Mouse (Mus musculus): ENCODE measurements around the gene Abcc3. TPM values are rescaled to one million over a fixed set of nuclear protein-coding genes. Genes with fewer than 3 reads are reported as not detected.

The Abcc3 gene
- polyA plus RNA-seq, 1 experiment from 2014 or later: 0.31 TPM

GRCm38 (mm10) chr11:94330211-94330610 is 62.6 kb downstream of the Abcc3 start:
- Histone ChIP-seq H3K4me3 (no peak overlapping the region), H3K9me3 (replicated peaks) (no peaks in the 10 kb centered on the region), H3K4me1 (peaks cover 50% of the 10 kb centered on the region), H3K27me3 (no peaks in the 10 kb centered on the region), H3K27ac (peak overlapping the region; percentile 19; the same call in 1 of the 2 replicates), H3K4me2 (peak overlapping the region; percentile 38), H3K36me3 (ENCODE audit: poor library complexity, severe bottlenecking) (peaks cover 12% of the 10 kb centered on the region), H3K9ac (0 out of 2 replicates have a peak overlapping the region, but pooled peaks have one; percentile 13)
- ATAC-seq: no peak
- 95% methylated on average over 3 of the region's 3 CpGs for WGBS

DNA sequence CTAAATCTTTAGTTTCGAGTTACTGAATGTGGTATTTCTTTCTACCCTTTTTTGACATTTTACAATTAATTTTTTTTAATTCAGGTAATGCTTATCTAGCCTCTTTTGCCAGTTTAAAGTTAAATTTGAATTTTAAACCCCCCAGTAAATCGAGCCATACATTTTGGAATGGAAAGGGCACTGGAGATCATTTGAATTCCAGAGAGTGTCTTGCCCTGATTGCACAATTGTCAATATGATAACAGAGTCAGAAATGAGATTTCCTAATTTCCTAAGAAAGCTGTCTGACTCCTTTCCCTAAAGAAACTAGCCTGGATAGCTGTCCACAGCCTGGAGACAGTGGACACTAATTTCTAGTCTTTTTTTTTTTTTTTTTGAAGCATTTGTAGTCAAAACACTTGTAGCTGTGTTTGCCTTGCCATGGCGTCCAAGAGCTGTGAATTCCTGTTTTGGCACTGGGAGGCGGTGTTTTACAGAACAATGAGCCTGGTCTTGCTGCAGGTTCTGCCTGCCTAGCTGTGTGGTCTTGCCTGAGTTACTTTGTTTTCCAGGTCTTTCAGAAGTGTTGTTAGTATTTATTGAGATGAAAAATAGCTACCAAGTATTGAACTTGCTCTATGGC is 63.4 kb downstream of the Abcc3 start:
- no peak overlapping the region for H3K4me3 ChIP-seq
- no peaks in the 10 kb centered on the region for H3K9me3 ChIP-seq (replicated peaks)

DNA sequence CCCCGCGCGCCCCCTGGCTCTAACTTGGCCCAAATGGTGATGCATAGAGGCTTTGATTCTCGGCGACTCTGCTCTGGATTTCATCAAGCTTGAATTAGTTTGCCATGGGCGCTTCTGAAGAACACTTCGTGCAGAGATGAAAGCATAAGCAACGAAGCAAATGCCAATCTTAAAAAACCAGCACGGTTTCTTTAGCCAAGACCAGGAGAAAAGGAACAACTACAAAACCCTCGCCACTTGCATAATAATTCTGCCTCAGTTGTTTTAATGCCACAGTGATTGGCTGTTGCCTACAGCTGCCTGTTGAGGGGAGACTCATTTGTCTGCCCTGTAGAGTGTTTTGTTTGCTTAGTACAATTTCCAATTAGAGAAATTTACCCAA is 64.2 kb downstream of the Abcc3 start:
- H3K9me3 ChIP-seq (replicated peaks): no peaks in the 10 kb centered on the region
- WGBS: 0% methylated on average over 8 of the region's 10 CpGs
- ATAC-seq: peak; percentile 8
- H3K4me3 ChIP-seq: peak overlapping the region; percentile 68
- peak overlapping the region; percentile 99 for H3K27ac ChIP-seq
- no peaks in the 10 kb centered on the region for H3K27me3 ChIP-seq
- peaks cover 50% of the 10 kb centered on the region for H3K4me1 ChIP-seq
- H3K9ac ChIP-seq: peak overlapping the region; percentile 94
- peak overlapping the region; percentile 80 for H3K4me2 ChIP-seq
- H3K36me3 ChIP-seq (ENCODE audit: poor library complexity, severe bottlenecking): 0 out of 2 replicates have a peak, but pooled peaks cover 1% of the 10 kb centered on the region

More for the DNA sequence above, 63.4 kb downstream of the Abcc3 start:
- Histone ChIP-seq H3K4me1 (peaks cover 50% of the 10 kb centered on the region), H3K36me3 (ENCODE audit: poor library complexity, severe bottlenecking) (peaks cover 5% of the 10 kb centered on the region), H3K27me3 (no peaks in the 10 kb centered on the region), H3K4me2 (peak overlapping the region; percentile 80), H3K9ac (no peak overlapping the region), H3K27ac (peak overlapping the region; percentile 99)
- ATAC-seq: no peak
- WGBS: 29% methylated on average over 4 of the region's 4 CpGs

GRCm38 (mm10) chr11:94327693-94328643 is 64.8 kb downstream of the Abcc3 start, which contains the start of gene Ankrd40:
Gene Ankrd40, plus strand, starts transcription at chr11:94328001.
- H3K4me3 ChIP-seq: peak within 1 kb of the TSS; percentile 68
- peak within 1 kb of the TSS; percentile 80 for H3K4me2 ChIP-seq
- H3K36me3 ChIP-seq (ENCODE audit: poor library complexity, severe bottlenecking): no peaks in the 10 kb centered on the region
- ATAC-seq: peak; percentile 87
- H3K27me3 ChIP-seq: no peaks in the 10 kb centered on the region
- H3K9me3 ChIP-seq (replicated peaks): no peaks in the 10 kb centered on the region
- WGBS: under 1% methylated on average over 57 of the region's 78 CpGs
- H3K4me1 ChIP-seq: peaks cover 53% of the 10 kb centered on the region
- peak within 1 kb of the TSS; percentile 99 for H3K27ac ChIP-seq
- peak within 1 kb of the TSS; percentile 94 for H3K9ac ChIP-seq

- H3K9me3 ChIP-seq (replicated peaks): no peaks in the 10 kb centered on the region
- whole genome bisulfite sequencing: under 1% methylated on average over 10 of the region's 10 CpGs
- H3K36me3 ChIP-seq (ENCODE audit: poor library complexity, severe bottlenecking): no peaks in the 10 kb centered on the region
- peak overlapping the region; percentile 94 for H3K9ac ChIP-seq
- H3K4me2 ChIP-seq: peak overlapping the region; percentile 80
- peak; percentile 86 for ATAC-seq
- peaks cover 56% of the 10 kb centered on the region for H3K4me1 ChIP-seq
- no peaks in the 10 kb centered on the region for H3K27me3 ChIP-seq
- peak overlapping the region; percentile 99 for H3K27ac ChIP-seq
- peak overlapping the region; percentile 68 for H3K4me3 ChIP-seq
Observed at GRCm38 (mm10) chr11:94326961-94327411, 65.8 kb downstream of the Abcc3 start.

GRCm38 (mm10) chr11:94324618-94325017 is 68.2 kb downstream of the Abcc3 start:
- H3K9me3 ChIP-seq (replicated peaks): no peaks in the 10 kb centered on the region
- ATAC-seq: no peak
- no peak overlapping the region for H3K4me2 ChIP-seq
- no peaks in the 10 kb centered on the region for H3K27me3 ChIP-seq
- no peak overlapping the region for H3K4me3 ChIP-seq
- H3K27ac ChIP-seq: no peak overlapping the region
- no peaks in the 10 kb centered on the region for H3K36me3 ChIP-seq (ENCODE audit: poor library complexity, severe bottlenecking)
- WGBS: 93% methylated on average over 5 of the region's 5 CpGs
- H3K4me1 ChIP-seq: peaks cover 42% of the 10 kb centered on the region
- no peak overlapping the region for H3K9ac ChIP-seq

- Histone ChIP-seq H3K4me3 (no peak overlapping the region), H3K36me3 (ENCODE audit: poor library complexity, severe bottlenecking) (peaks cover 7% of the 10 kb centered on the region; the same call in 1 of the 2 replicates), H3K27ac (peak overlapping the region; percentile 97), H3K4me1 (peaks cover 41% of the 10 kb centered on the region), H3K4me2 (no peak overlapping the region), H3K9ac (no peak overlapping the region), H3K27me3 (no peaks in the 10 kb centered on the region), H3K9me3 (replicated peaks) (no peaks in the 10 kb centered on the region)
- no peak for ATAC-seq
- WGBS: 50% methylated on average over 5 of the region's 5 CpGs
Observed at GRCm38 (mm10) chr11:94323271-94323925, 69.4 kb downstream of the Abcc3 start.

DNA sequence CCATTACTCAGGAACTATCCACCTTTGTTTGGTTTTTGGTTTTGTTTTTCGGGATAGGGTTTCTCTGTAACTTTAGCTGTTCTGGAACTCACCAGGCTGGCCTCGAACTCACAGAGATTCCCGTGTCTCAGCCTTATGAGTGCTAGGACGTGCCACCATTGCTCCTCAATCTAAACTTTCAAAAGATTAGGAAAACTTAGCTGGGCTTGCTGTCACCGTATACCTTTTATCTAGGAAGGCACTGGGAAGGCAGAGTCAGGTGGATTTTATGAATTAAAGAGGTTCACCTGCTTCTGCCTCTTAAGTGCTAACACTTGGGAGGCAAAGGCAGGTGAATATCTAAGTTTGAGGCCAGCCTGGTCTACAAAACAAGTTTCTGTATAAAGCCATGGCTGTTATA is 70.2 kb downstream of the Abcc3 start:
- peak overlapping the region; percentile 97 for H3K27ac ChIP-seq
- H3K27me3 ChIP-seq: no peaks in the 10 kb centered on the region
- H3K4me1 ChIP-seq: peaks cover 47% of the 10 kb centered on the region
- peak overlapping the region; percentile 100; the same call in 1 of the 2 replicates for H3K4me3 ChIP-seq
- peak overlapping the region; percentile 100 for H3K9ac ChIP-seq
- peaks cover 9% of the 10 kb centered on the region; the same call in 1 of the 2 replicates for H3K36me3 ChIP-seq (ENCODE audit: poor library complexity, severe bottlenecking)
- H3K4me2 ChIP-seq: peak overlapping the region; percentile 87
- ATAC-seq: no peak
- WGBS: 37% methylated on average over 5 of the region's 5 CpGs
- no peaks in the 10 kb centered on the region for H3K9me3 ChIP-seq (replicated peaks)

- H3K27me3 ChIP-seq: no peaks in the 10 kb centered on the region
- H3K4me2 ChIP-seq: peak within 1 kb of the TSS; percentile 87
- peaks cover 52% of the 10 kb centered on the region for H3K4me1 ChIP-seq
- under 1% methylated on average over 36 of the region's 36 CpGs for WGBS
- peak within 1 kb of the TSS; percentile 97 for H3K27ac ChIP-seq
- ATAC-seq: peak; percentile 95
- H3K4me3 ChIP-seq: peak within 1 kb of the TSS; percentile 100
- peaks cover 9% of the 10 kb centered on the region; the same call in 1 of the 2 replicates for H3K36me3 ChIP-seq (ENCODE audit: poor library complexity, severe bottlenecking)
- peak within 1 kb of the TSS; percentile 100 for H3K9ac ChIP-seq
- H3K9me3 ChIP-seq (replicated peaks): no peaks in the 10 kb centered on the region
Observed at GRCm38 (mm10) chr11:94321931-94322400, 70.8 kb downstream of the Abcc3 start, which contains the start of gene Luc7l3. Gene Luc7l3, minus strand, starts transcription at chr11:94321988.

- WGBS: under 1% methylated on average over 64 of the region's 67 CpGs
- H3K9me3 ChIP-seq (replicated peaks): no peaks in the 10 kb centered on the region
- H3K4me1 ChIP-seq: peaks cover 52% of the 10 kb centered on the region
- H3K36me3 ChIP-seq (ENCODE audit: poor library complexity, severe bottlenecking): peaks cover 9% of the 10 kb centered on the region; the same call in 1 of the 2 replicates
- peak overlapping the region; percentile 100 for H3K4me3 ChIP-seq
- H3K27ac ChIP-seq: peak overlapping the region; percentile 97
- H3K4me2 ChIP-seq: peak overlapping the region; percentile 87
- ATAC-seq: peak; percentile 73
- H3K27me3 ChIP-seq: no peaks in the 10 kb centered on the region
- peak overlapping the region; percentile 100 for H3K9ac ChIP-seq
Observed at GRCm38 (mm10) chr11:94320969-94321930, 71.5 kb downstream of the Abcc3 start.

Data from forebrain, embryonic 13.5 days (tissue).